Mouse (Mus musculus) CH12.LX (cell line): Measurements from ENCODE around the gene Mnt. TPM values are rescaled to one million over a fixed set of nuclear protein-coding genes. Genes with fewer than 3 reads are reported as not detected.
A peak's percentile ranks its signal among the peaks of the same experiment; 100 is the strongest.

Experiments
- DNase-seq: peaks from one replicate; pipeline ENCODE4 v3.0.0-alpha.2; 2013; ENCODE audit errors: extremely low read depth
- H3K27ac ChIP-seq: 2 replicates; pipeline ENCODE4 v1.5.1; 2012; ENCODE audit warnings: low read depth, mild to moderate bottlenecking, control low read depth, moderate library complexity; ENCODE audit not compliant: insufficient read depth
- H3K27me3 ChIP-seq: replicated peaks from 2 replicates; pipeline ENCODE3; 2012; ENCODE audit warnings: inconsistent platforms
- H3K36me3 ChIP-seq, 2 experiments: replicated peaks in 1 of 2; 2 replicates each; pipeline versions ENCODE3 to v1.6.1; 2012; ENCODE audit warnings: inconsistent platforms in 1 of 2, low read length in 1 of 2, mild to moderate bottlenecking in 1 of 2, mixed read lengths in 1 of 2, moderate library complexity in 1 of 2; ENCODE audit not compliant: control insufficient read depth in 1 of 2, insufficient read depth in 1 of 2
- H3K4me1 ChIP-seq, 2 experiments: 2 replicates each; pipeline ENCODE4 v1.6.1; 2012; ENCODE audit warnings: inconsistent platforms in 1 of 2, moderate library complexity in 1 of 2; ENCODE audit not compliant: insufficient read depth in 2 of 2, control insufficient read depth in 1 of 2
- H3K4me2 ChIP-seq: 2 replicates; pipeline ENCODE4 v1.6.1; 2012; ENCODE audit warnings: low read depth, mild to moderate bottlenecking, control low read depth; ENCODE audit not compliant: poor library complexity, insufficient read depth, severe bottlenecking
- H3K4me3 ChIP-seq, 3 experiments: fragments of 150-350 bp in 1 of 3; sonication (generic) in 1 of 3; replicated peaks in 1 of 3; 2 replicates each; pipeline versions ENCODE3 to v1.5.1; 2011 to 2012; ENCODE audit warnings: low read depth in 2 of 3, low read length in 2 of 3, mild to moderate bottlenecking in 2 of 3, moderate library complexity in 2 of 3, control low read depth in 1 of 3, improper control_type of control experiment in 1 of 3, inconsistent platforms in 1 of 3, mixed read lengths in 1 of 3; ENCODE audit not compliant: poor library complexity in 1 of 3
- H3K79me2 ChIP-seq: replicated peaks from 2 replicates; pipeline ENCODE4 v1.6.1; 2012; ENCODE audit warnings: mild to moderate bottlenecking, moderate library complexity; ENCODE audit not compliant: control insufficient read depth, poor library complexity, insufficient read depth, severe bottlenecking; ENCODE audit errors: extremely low read depth
- H3K9ac ChIP-seq: 2 replicates; pipeline ENCODE4 v1.6.1; 2012; ENCODE audit warnings: low read depth, mild to moderate bottlenecking, control low read depth, moderate library complexity; ENCODE audit not compliant: insufficient read depth
- H3K9me3 ChIP-seq: replicated peaks from 2 replicates; pipeline ENCODE3; 2012; ENCODE audit warnings: low read length, inconsistent platforms, mixed read lengths
- CHD1 ChIP-seq: IDR thresholded peaks from 2 replicates; pipeline ENCODE4 v1.6.1; 2012; ENCODE audit warnings: low read depth, low read length, improper control_type of control experiment, inconsistent platforms
- CTCF ChIP-seq, 2 experiments: IDR thresholded peaks in 1 of 2; conservative IDR thresholded peaks in 1 of 2; 2 replicates each; pipeline ENCODE4 v1.5.1; 2011 to 2012; ENCODE audit warnings: low read depth in 2 of 2, low read length in 2 of 2, improper control_type of control experiment in 1 of 2, inconsistent platforms in 1 of 2, mild to moderate bottlenecking in 1 of 2, moderate library complexity in 1 of 2
- ETS1 ChIP-seq: conservative IDR thresholded peaks from 2 replicates; pipeline ENCODE4 v1.6.1; 2012; ENCODE audit warnings: low read depth, mild to moderate bottlenecking, inconsistent platforms, low read length, improper control_type of control experiment, moderate library complexity
- GABPA ChIP-seq: IDR thresholded peaks from 2 replicates; pipeline ENCODE4 v1.6.1; 2012; ENCODE audit warnings: low read depth, low read length, improper control_type of control experiment, inconsistent platforms; ENCODE audit not compliant: insufficient replicate concordance
- JUN ChIP-seq: IDR thresholded peaks from 2 replicates; pipeline ENCODE4 v1.6.1; 2011; ENCODE audit warnings: low read depth, mild to moderate bottlenecking, low read length, improper control_type of control experiment, moderate library complexity; ENCODE audit not compliant: insufficient read depth
- JUND ChIP-seq: conservative IDR thresholded peaks from 2 replicates; pipeline ENCODE4 v1.6.1; 2011; ENCODE audit warnings: low read depth, low read length, improper control_type of control experiment
- KAT2A ChIP-seq: IDR thresholded peaks from 2 replicates; pipeline ENCODE4 v1.6.1; 2012; ENCODE audit warnings: low read length, improper control_type of control experiment, inconsistent platforms; ENCODE audit not compliant: insufficient replicate concordance
- MAFK ChIP-seq: IDR thresholded peaks from 2 replicates; pipeline ENCODE4 v1.6.1; 2011; ENCODE audit warnings: low read length, improper control_type of control experiment; ENCODE audit not compliant: insufficient replicate concordance
- MAZ ChIP-seq: IDR thresholded peaks from 2 replicates; pipeline ENCODE4 v1.6.1; 2012; ENCODE audit warnings: low read depth, mild to moderate bottlenecking, inconsistent platforms, low read length, improper control_type of control experiment, moderate library complexity
- MEF2A ChIP-seq: IDR thresholded peaks from 2 replicates; pipeline ENCODE4 v1.6.1; 2014; ENCODE audit warnings: low read depth, mild to moderate bottlenecking, inconsistent platforms, low read length, improper control_type of control experiment, borderline replicate concordance
- NELFE ChIP-seq: IDR thresholded peaks from 2 replicates; pipeline ENCODE4 v1.6.1; 2011; ENCODE audit warnings: low read depth, low read length, improper control_type of control experiment
- RAD21 ChIP-seq: IDR thresholded peaks from 2 replicates; pipeline ENCODE4 v1.6.1; 2011; ENCODE audit warnings: low read depth, mild to moderate bottlenecking, low read length, improper control_type of control experiment, moderate library complexity
- TCF12 ChIP-seq: IDR thresholded peaks from 2 replicates; pipeline ENCODE4 v1.6.1; 2014; ENCODE audit warnings: low read depth, mild to moderate bottlenecking, inconsistent platforms, low read length, improper control_type of control experiment
- UBTF ChIP-seq: IDR thresholded peaks from 2 replicates; pipeline ENCODE4 v1.6.1; 2012; ENCODE audit warnings: low read depth, mild to moderate bottlenecking, inconsistent platforms, low read length, improper control_type of control experiment, moderate library complexity
- USF2 ChIP-seq: conservative IDR thresholded peaks from 2 replicates; pipeline ENCODE4 v1.6.1; 2011; ENCODE audit warnings: low read depth, low read length, improper control_type of control experiment
- dilution Hi-C: fragments of 300-500 bp; cut with MboI; formaldehyde crosslinking; loops from 2 replicates; pipeline ENCODE4 v1.14.3; 2020; ENCODE audit warnings: low sequenced_read_pairs; ENCODE audit not compliant: extremely low pct_unique_long_range_greater_than_20kb, extremely low pct_ligation_motif_present
- in situ Hi-C: fragments of 300-500 bp; cut with MboI; formaldehyde crosslinking; loops from 3 replicates; pipeline ENCODE4 v1.14.3; 2019; ENCODE audit warnings: low sequenced_read_pairs, low pct_ligation_motif_present, low pct_unique_long_range_greater_than_20kb, mixed read lengths
- polyA plus RNA-seq: library from polyadenylated mRNA; unstranded; fragments of >175 nt; gene quantifications from 2 replicates; pipeline ENCODE4 v1.2.1, GENCODE M21; 2012; ENCODE audit warnings: low read depth; ENCODE audit not compliant: insufficient read length
- total RNA-seq, 2 experiments: library from RNA; depleted of rRNA; stranded (reverse); fragments of 300-350 nt in 1 of 2; fragments of >200 nt in 1 of 2; gene quantifications; 2 replicates each; pipeline ENCODE4 v1.2.3; 2012 to 2014

Mnt gene
- total and polyA plus RNA-seq, 3 experiments: 1.6 to 30.6 (median 4.7) TPM

GRCm38 (mm10) chr11:74874630-74875029 is 43.9 kb downstream of the Mnt start:
- H3K4me3 ChIP-seq: no peak overlapping the region
- H3K9ac ChIP-seq: no peak overlapping the region
- H3K9me3 ChIP-seq: no peaks in the 10 kb centered on the region
- no peaks in the 10 kb centered on the region for H3K27me3 ChIP-seq
- dilution Hi-C loops: no loop called here
- H3K4me1 ChIP-seq: peaks cover 0 to 10% of the 10 kb centered on the region in 2 experiments; a peak in 2 of 4 replicates
- DNase-seq: no peak
- H3K79me2 ChIP-seq: no peaks in the 10 kb centered on the region
- in situ Hi-C loops: no loop called here
- H3K27ac ChIP-seq: no peak overlapping the region
- H3K36me3 ChIP-seq: no peaks in the 10 kb centered on the region
- H3K4me2 ChIP-seq: no peak overlapping the region
- TF ChIP-seq GABPA (no peak), JUND (no peak), NELFE (no peak), KAT2A (no peak), UBTF (no peak), MAFK (no peak), JUN (no peak), MAZ (no peak), ETS1 (no peak), MEF2A (no peak), CTCF (conservative IDR thresholded peaks at IDR 0.05 in 1 of 2, IDR thresholded peaks at IDR 0.05 in 1 of 2; ENCODE audit: low read depth in 2 of 2, low read length in 2 of 2) (no peak), TCF12 (no peak)
- TF ChIP-seq, all 38 proteins: peak for 0

GRCm38 (mm10) chr11:74876801-74877200 is 46.1 kb downstream of the Mnt start:
- in situ Hi-C loops: no loop called here
- Histone ChIP-seq H3K27me3 (no peaks in the 10 kb centered on the region), H3K9me3 (no peaks in the 10 kb centered on the region), H3K79me2 (no peaks in the 10 kb centered on the region), H3K9ac (no peak overlapping the region), H3K36me3 (no peaks in the 10 kb centered on the region), H3K4me1 (peaks cover 0 to 5% of the 10 kb centered on the region in 2 experiments; a peak in 2 of 4 replicates), H3K27ac (no peak overlapping the region), H3K4me2 (no peak overlapping the region), H3K4me3 (no peak overlapping the region)
- dilution Hi-C loops: no loop called here
- DNase-seq: peak; percentile 29
- TF ChIP-seq USF2: no peak
- TF ChIP-seq TCF12: no peak
- TF ChIP-seq RAD21: no peak
- no peak for TF ChIP-seq CHD1
